Mouse (Mus musculus): Measurements from ENCODE around the gene Errfi1. TPM values are rescaled to one million over a fixed set of nuclear protein-coding genes. Genes with fewer than 3 reads are reported as not detected.

Gene Errfi1
- polyA plus RNA-seq, 1 experiment = 17.2 TPM

DNA sequence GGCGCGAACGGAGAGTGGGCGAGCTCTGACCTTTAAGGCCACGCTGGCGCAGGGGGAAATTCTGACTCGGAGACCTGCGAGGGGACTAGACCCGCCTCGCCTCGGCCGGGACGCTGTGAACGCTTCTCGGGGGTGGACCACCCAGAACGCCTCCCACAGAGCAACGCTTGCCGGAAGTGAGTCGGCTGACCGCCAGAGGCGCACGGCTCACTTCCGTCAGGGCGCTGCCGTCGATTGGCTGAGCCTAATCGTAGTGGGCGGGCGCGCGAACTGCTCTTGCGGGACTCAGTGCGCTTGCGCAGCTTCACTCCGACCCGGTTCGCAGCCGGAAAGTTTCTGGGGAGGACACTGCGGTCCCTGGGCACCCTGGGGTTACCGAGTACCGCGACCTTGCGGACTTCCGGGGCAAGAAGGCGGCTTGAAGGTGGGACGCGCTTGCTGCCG lies 60.6 kb downstream of the Errfi1 start, which contains the start of the genes Park7 and Tnfrsf9:
Park7 (minus strand) TSS at position 148 of the 444 bp plus-strand sequence.
Tnfrsf9 (plus strand) TSS at position 273 of the 444 bp plus-strand sequence.
- DNase-seq = peak; percentile 93
- TF ChIP-seq POLR2A (IDR thresholded peaks at IDR 0.05; ENCODE audit: control insufficient read depth, extremely low read depth, insufficient read depth, low read length, poor library complexity) (peak; percentile 97), CTCF (IDR thresholded peaks at IDR 0.05; ENCODE audit: borderline replicate concordance, control insufficient read depth, extremely low read depth, insufficient read depth, low read length, poor library complexity) (peak; percentile 94)
- Histone ChIP-seq H3K36me3 (ENCODE audit: control insufficient read depth, insufficient read depth, low read length) (no peaks in the 10 kb centered on the region), H3K27ac (ENCODE audit: control insufficient read depth, insufficient read depth, low read length) (peak within 1 kb of the TSS; percentile 49), H3K27me3 (ENCODE audit: control insufficient read depth, insufficient read depth, low read length) (no peaks in the 10 kb centered on the region), H3K4me3 (ENCODE audit: control insufficient read depth, insufficient read depth, low read length) (peak within 1 kb of the TSS; percentile 73), H3K4me1 (replicated peaks; ENCODE audit: control insufficient read depth, insufficient read depth, low read length) (peaks cover 12% of the 10 kb centered on the region)
- WGBS = under 1% methylated on average over 48 of the region's 48 CpGs

DNA sequence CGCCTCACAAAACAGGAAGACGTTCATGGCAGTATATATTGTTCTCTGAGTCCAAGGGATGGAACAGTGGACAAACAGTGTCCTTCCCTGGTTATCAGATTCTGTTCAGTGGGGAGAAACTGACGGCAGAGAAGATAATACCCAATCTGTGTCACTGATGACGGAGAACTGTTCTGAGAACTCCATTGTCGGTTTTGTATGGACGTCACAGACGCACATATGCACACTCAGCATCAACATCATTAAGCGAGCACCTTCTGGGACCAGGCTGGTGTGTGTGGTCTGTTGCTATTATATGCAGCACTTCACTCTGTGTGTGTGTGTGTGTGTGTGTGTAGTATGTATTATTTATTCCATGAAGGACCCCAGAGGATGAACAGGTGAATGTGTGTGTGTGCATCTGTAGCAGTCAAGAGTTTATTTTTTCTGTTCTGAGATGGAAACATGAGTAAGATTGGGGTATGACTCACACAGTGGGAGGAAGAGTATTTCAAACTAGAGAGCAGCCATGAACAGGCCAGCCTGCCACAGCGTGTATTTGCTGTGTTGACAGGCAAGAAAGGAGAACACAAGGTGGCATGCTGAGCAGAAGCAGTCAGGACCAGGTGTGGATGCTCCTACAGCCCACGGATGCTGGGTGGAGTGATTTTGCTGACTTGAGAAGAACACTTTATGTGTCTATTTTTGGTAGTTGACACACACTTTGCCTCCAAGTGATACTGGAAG lies 61.6 kb downstream of the Errfi1 start:
- Histone ChIP-seq H3K4me1 (replicated peaks; ENCODE audit: control insufficient read depth, insufficient read depth, low read length) (peaks cover 7% of the 10 kb centered on the region), H3K4me3 (ENCODE audit: control insufficient read depth, insufficient read depth, low read length) (no peak overlapping the region), H3K36me3 (ENCODE audit: control insufficient read depth, insufficient read depth, low read length) (no peaks in the 10 kb centered on the region), H3K27me3 (ENCODE audit: control insufficient read depth, insufficient read depth, low read length) (no peaks in the 10 kb centered on the region), H3K27ac (ENCODE audit: control insufficient read depth, insufficient read depth, low read length) (no peak overlapping the region)
- DNase-seq = no peak
- WGBS = 57% methylated on average over 10 of the region's 10 CpGs
- TF ChIP-seq POLR2A (IDR thresholded peaks at IDR 0.05; ENCODE audit: control insufficient read depth, extremely low read depth, insufficient read depth, low read length, poor library complexity) = no peak
- no peak for TF ChIP-seq CTCF (IDR thresholded peaks at IDR 0.05; ENCODE audit: borderline replicate concordance, control insufficient read depth, extremely low read depth, insufficient read depth, low read length, poor library complexity)

DNA sequence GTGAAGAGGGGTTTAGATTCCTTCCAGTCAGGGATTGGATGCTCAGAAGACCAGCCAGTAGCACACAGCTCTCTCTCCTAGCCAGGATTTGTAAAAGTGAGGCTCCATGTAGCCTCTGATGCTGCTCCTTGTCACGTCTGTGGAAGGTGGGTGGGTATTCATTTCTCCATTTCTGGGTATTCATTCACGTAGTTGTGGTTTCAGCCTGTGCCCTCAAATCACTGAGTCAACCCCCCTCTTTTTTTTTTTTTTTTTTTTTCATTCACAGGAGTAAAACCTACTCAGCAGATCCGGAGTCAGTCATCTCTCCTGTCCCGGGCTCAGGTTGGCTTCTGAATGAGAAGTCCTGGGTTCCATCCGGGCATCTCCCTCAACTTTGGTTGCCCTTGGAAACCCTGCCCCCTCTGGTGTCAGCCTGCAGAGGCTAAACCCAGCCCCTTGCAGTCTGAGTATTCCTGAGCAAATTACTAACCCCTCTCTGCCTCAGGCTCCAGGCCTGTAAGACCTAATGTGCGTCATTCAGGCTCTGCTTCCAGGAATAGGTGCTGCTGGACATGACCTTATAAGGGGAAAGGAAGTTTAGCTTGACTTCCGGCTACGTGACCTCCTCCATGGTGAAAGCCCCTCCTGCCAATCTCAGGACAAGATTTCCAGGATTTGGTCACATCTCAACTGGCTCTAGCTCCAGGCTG lies 63.8 kb downstream of the Errfi1 start:
- Histone ChIP-seq H3K27me3 (ENCODE audit: control insufficient read depth, insufficient read depth, low read length) (no peaks in the 10 kb centered on the region), H3K27ac (ENCODE audit: control insufficient read depth, insufficient read depth, low read length) (no peak overlapping the region), H3K4me3 (ENCODE audit: control insufficient read depth, insufficient read depth, low read length) (no peak overlapping the region), H3K36me3 (ENCODE audit: control insufficient read depth, insufficient read depth, low read length) (no peaks in the 10 kb centered on the region), H3K4me1 (replicated peaks; ENCODE audit: control insufficient read depth, insufficient read depth, low read length) (peaks cover 13% of the 10 kb centered on the region)
- DNase-seq = no peak
- WGBS = 68% methylated on average over 8 of the region's 8 CpGs
- TF ChIP-seq CTCF (IDR thresholded peaks at IDR 0.05; ENCODE audit: borderline replicate concordance, control insufficient read depth, extremely low read depth, insufficient read depth, low read length, poor library complexity) (no peak), POLR2A (IDR thresholded peaks at IDR 0.05; ENCODE audit: control insufficient read depth, extremely low read depth, insufficient read depth, low read length, poor library complexity) (no peak)

Other genes with a start within 250 kb of the Errfi1 start
- gene Slc45a1, start 201.7 kb upstream of the Errfi1 start, polyA plus RNA-seq (2012; rRNA removed) = 0.03 TPM in 1 of 2 replicates, not detected in the other
- gene Park7, start 60.5 kb downstream of the Errfi1 start, polyA plus RNA-seq (2012; rRNA removed) = 128 and 138 TPM in 2 replicates
- 13.4 and 13.5 TPM in 2 replicates for gene Tnfrsf9, start 60.6 kb downstream of the Errfi1 start, polyA plus RNA-seq (2012; rRNA removed)
- gene Uts2, start 143.2 kb downstream of the Errfi1 start, polyA plus RNA-seq (2012; rRNA removed) = 0.32 TPM in 1 of 2 replicates, not detected in the other
- gene Per3, start 190.7 kb downstream of the Errfi1 start, polyA plus RNA-seq (2012; rRNA removed) = 5.0 and 5.4 TPM in 2 replicates
- 27.2 and 30.9 TPM in 2 replicates for gene Vamp3, start 204.0 kb downstream of the Errfi1 start, polyA plus RNA-seq (2012; rRNA removed)
- gene Gm13090, start 235.7 kb downstream of the Errfi1 start, polyA plus RNA-seq (2012; rRNA removed) = not detected in 2 replicates